7 mouse cellular contexts compared by ENCODE assay signal in genomic region chr3:121532176-121532575, GRCm38 (mm10). TPM values are rescaled to one million over a fixed set of nuclear protein-coding genes. Genes with fewer than 3 reads are reported as not detected.
DNase-seq lines count a peak whose midpoint lies in the region; ATAC-seq and TF ChIP-seq lines count a peak whose summit lies in the region.

TSS of gene Slc44a3 (minus strand) at chr3:121532404.

- no peaks in the 10 kb centered on the region for H3K27me3 ChIP-seq in forebrain, postnatal 0 days (ENCODE audit: insufficient read depth, low read length)
- no peaks in the 10 kb centered on the region for H3K27me3 ChIP-seq in stomach, embryonic 15.5 days (replicated peaks)

- peak within 1 kb of the TSS; percentile 42 for H3K4me2 ChIP-seq in forebrain, postnatal 0 days (ENCODE audit: low read depth)
- peak within 1 kb of the TSS; percentile 52 for H3K4me2 ChIP-seq in stomach, embryonic 15.5 days

- peak; percentile 58 for DNase-seq in ES-CJ7 (ENCODE audit: low read depth, low spot score)
- DNase-seq in adrenal gland, adult 18-20 months (ENCODE audit: low spot score in 2 of 2), result peak; percentile 35
- no peak for DNase-seq in forebrain, postnatal 0 days
- DNase-seq in kidney, postnatal 14 days, result peak; percentile 83
- peak; percentile 94 for DNase-seq in lung, postnatal 36 days
- no peak for DNase-seq in spleen, adult 18-20 months

- H3K36me3 ChIP-seq in forebrain, postnatal 0 days (ENCODE audit: insufficient read depth), result no peaks in the 10 kb centered on the region
- H3K36me3 ChIP-seq in stomach, embryonic 15.5 days, result no peaks in the 10 kb centered on the region

- peak; percentile 28; the same call in 1 of the 2 replicates for TF ChIP-seq CTCF in forebrain, postnatal 0 days (IDR thresholded peaks at IDR 0.05; ENCODE audit: low read depth)

- no peak for ATAC-seq in forebrain, postnatal 0 days
- peak; percentile 89 for ATAC-seq in stomach, embryonic 15.5 days (ENCODE audit: insufficient read depth, low FRiP score, low read depth)

- H3K9ac ChIP-seq in forebrain, postnatal 0 days, result no peak within 1 kb of the TSS
- H3K9ac ChIP-seq in stomach, embryonic 15.5 days, result no peak within 1 kb of the TSS

- no peaks in the 10 kb centered on the region for H3K9me3 ChIP-seq in forebrain, postnatal 0 days (ENCODE audit: low read length)
- no peaks in the 10 kb centered on the region for H3K9me3 ChIP-seq in stomach, embryonic 15.5 days

- H3K4me1 ChIP-seq in forebrain, postnatal 0 days (ENCODE audit: insufficient read depth), result no peaks in the 10 kb centered on the region
- peaks cover 17% of the 10 kb centered on the region for H3K4me1 ChIP-seq in stomach, embryonic 15.5 days

- 4% methylated on average over 23 of the region's 24 CpGs for WGBS in forebrain, postnatal 0 days
- 6% methylated on average over 24 of the region's 24 CpGs for WGBS in stomach, embryonic 15.5 days

- no peak within 1 kb of the TSS for H3K27ac ChIP-seq in forebrain, postnatal 0 days (ENCODE audit: low read depth, low read length)
- H3K27ac ChIP-seq in stomach, embryonic 15.5 days, result peak within 1 kb of the TSS; percentile 85

- peak within 1 kb of the TSS; percentile 22 for H3K4me3 ChIP-seq in forebrain, postnatal 0 days (ENCODE audit: low read depth, low read length)
- peak within 1 kb of the TSS; percentile 44 for H3K4me3 ChIP-seq in stomach, embryonic 15.5 days (replicated peaks)

RNA-seq across cellular contexts. Expression of gene Slc44a3, which starts in this region (rescaled TPM):
- 10 to 100 TPM; 20.3 to 24.1 TPM for total RNA-seq in adrenal gland, adult 18-20 months (2021)
- 0.48 and 1.4 TPM in 2 replicates for total RNA-seq in forebrain, postnatal 0 days (2014; rRNA removed)
- polyA plus RNA-seq in forebrain, postnatal 0 days (2015; fragmentation: Nextera tagmentation; extraction: Ambion mirVana), result 0.40 and 0.52 TPM in 2 replicates
- polyA plus RNA-seq in stomach, embryonic 15.5 days (2015; fragmentation: Nextera tagmentation; extraction: Ambion mirVana), result 35.4 and 46.9 TPM in 2 replicates

Comparison
In these comparisons a context has a peak if more than half of its experiments do, and no peak if none do; other contexts are left out.
1. RNA of gene Slc44a3 (polyA plus RNA-seq): 35.4 to 46.9 TPM in stomach, embryonic 15.5 days; 0.40 to 0.52 TPM in forebrain, postnatal 0 days; every median in the first group is over 10 times any median in the second.
2. DNase-seq: peak in ES-CJ7 (single experiment), adrenal gland, adult 18-20 months (2 of 2), kidney, postnatal 14 days (single experiment) and lung, postnatal 36 days (single experiment); none in forebrain, postnatal 0 days (single experiment) and spleen, adult 18-20 months (0 of 2).